Mouse (Mus musculus) urinary bladder, postnatal 0 days (tissue): ENCODE data around the gene Lin7a. TPM values are rescaled to one million over a fixed set of nuclear protein-coding genes. Genes with fewer than 3 reads are reported as not detected.

Experiments used
- polyA plus RNA-seq: library from polyadenylated mRNA; unstranded; fragments of >200 nt; fragmentation: Nextera tagmentation; extraction: Ambion mirVana; gene quantifications from 2 replicates; pipeline ENCODE4 v1.2.1, GENCODE M21; 2015

The Lin7a gene
- polyA plus RNA-seq, result 2.5 and 2.8 TPM in 2 replicates

DNA sequence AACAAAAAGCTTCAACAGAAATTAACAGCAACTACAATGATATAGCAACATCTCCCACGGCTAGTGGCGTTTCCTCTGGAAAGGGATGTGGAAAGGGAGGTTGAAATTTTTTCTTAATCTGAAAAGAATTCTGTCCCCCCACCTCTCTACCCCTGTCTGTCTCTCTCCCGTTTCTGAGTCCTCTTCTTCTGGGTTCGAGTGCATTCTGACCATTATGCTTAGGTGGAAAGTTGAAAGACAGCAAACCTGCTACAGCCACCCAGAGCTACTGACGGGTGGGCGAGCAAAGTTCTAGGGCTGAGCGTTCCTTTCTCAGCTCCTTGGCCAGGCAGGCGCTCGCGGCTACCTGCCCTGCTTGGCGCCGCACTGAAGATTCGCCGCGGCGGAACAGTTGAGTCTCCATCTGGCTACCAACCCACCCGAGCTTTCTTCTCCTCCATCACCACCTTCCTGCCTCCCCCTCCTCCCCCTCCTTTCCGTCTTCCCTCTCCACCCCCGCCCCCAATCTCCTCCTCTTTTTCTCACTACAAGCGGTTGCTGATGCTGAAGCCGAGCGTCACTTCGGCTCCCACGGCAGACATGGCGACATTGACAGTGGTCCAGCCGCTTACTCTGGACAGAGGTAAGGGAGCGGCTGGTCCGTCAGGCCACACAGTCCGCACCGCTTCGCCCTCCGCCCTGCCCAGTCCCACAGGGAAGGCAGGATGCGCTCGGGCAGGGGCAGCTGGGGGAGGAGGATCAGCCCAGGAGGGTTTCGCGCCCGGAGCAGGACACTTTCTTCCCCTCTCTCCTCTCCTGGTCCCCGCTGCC, at the start of gene Lin7a:
Lin7a (plus strand) TSS at position 366 of the 810 bp plus-strand sequence.

Other genes starting within 250 kb of the Lin7a start
- 1.8 and 2.7 TPM in 2 replicates for gene Acss3, start 148.0 kb upstream of the Lin7a start, polyA plus RNA-seq
- 0.16 and 0.24 TPM in 2 replicates for gene Myf5, start 214.4 kb downstream of the Lin7a start, polyA plus RNA-seq
- not detected in 2 replicates for gene Myf6, start 223.1 kb downstream of the Lin7a start, polyA plus RNA-seq